Mouse (Mus musculus) CH12.LX (cell line): Measurements from ENCODE around the gene Chrm5. TPM values are rescaled to one million over a fixed set of nuclear protein-coding genes. Genes with fewer than 3 reads are reported as not detected.

Source experiments
- DNase-seq: peaks from one replicate; pipeline ENCODE4 v3.0.0-alpha.2; 2013; ENCODE audit errors: extremely low read depth
- H3K27ac ChIP-seq: 2 replicates; pipeline ENCODE4 v1.5.1; 2012; ENCODE audit warnings: low read depth, mild to moderate bottlenecking, control low read depth, moderate library complexity; ENCODE audit not compliant: insufficient read depth
- H3K27me3 ChIP-seq: replicated peaks from 2 replicates; pipeline ENCODE3; 2012; ENCODE audit warnings: inconsistent platforms
- H3K36me3 ChIP-seq, 2 experiments: replicated peaks in 1 of 2; 2 replicates each; pipeline versions ENCODE3 to v1.6.1; 2012; ENCODE audit warnings: inconsistent platforms in 1 of 2, low read length in 1 of 2, mild to moderate bottlenecking in 1 of 2, mixed read lengths in 1 of 2, moderate library complexity in 1 of 2; ENCODE audit not compliant: control insufficient read depth in 1 of 2, insufficient read depth in 1 of 2
- H3K4me1 ChIP-seq, 2 experiments: 2 replicates each; pipeline ENCODE4 v1.6.1; 2012; ENCODE audit warnings: inconsistent platforms in 1 of 2, moderate library complexity in 1 of 2; ENCODE audit not compliant: insufficient read depth in 2 of 2, control insufficient read depth in 1 of 2
- H3K4me2 ChIP-seq: 2 replicates; pipeline ENCODE4 v1.6.1; 2012; ENCODE audit warnings: low read depth, mild to moderate bottlenecking, control low read depth; ENCODE audit not compliant: poor library complexity, insufficient read depth, severe bottlenecking
- H3K4me3 ChIP-seq, 3 experiments: fragments of 150-350 bp in 1 of 3; sonication (generic) in 1 of 3; replicated peaks in 1 of 3; 2 replicates each; pipeline versions ENCODE3 to v1.5.1; 2011 to 2012; ENCODE audit warnings: low read depth in 2 of 3, low read length in 2 of 3, mild to moderate bottlenecking in 2 of 3, moderate library complexity in 2 of 3, control low read depth in 1 of 3, improper control_type of control experiment in 1 of 3, inconsistent platforms in 1 of 3, mixed read lengths in 1 of 3; ENCODE audit not compliant: poor library complexity in 1 of 3
- H3K79me2 ChIP-seq: replicated peaks from 2 replicates; pipeline ENCODE4 v1.6.1; 2012; ENCODE audit warnings: mild to moderate bottlenecking, moderate library complexity; ENCODE audit not compliant: control insufficient read depth, poor library complexity, insufficient read depth, severe bottlenecking; ENCODE audit errors: extremely low read depth
- H3K9ac ChIP-seq: 2 replicates; pipeline ENCODE4 v1.6.1; 2012; ENCODE audit warnings: low read depth, mild to moderate bottlenecking, control low read depth, moderate library complexity; ENCODE audit not compliant: insufficient read depth
- H3K9me3 ChIP-seq: replicated peaks from 2 replicates; pipeline ENCODE3; 2012; ENCODE audit warnings: low read length, inconsistent platforms, mixed read lengths
- BHLHE40 ChIP-seq: IDR thresholded peaks from 2 replicates; pipeline ENCODE4 v1.6.1; 2011; ENCODE audit warnings: mild to moderate bottlenecking, low read depth, low read length, improper control_type of control experiment
- CHD1 ChIP-seq: IDR thresholded peaks from 2 replicates; pipeline ENCODE4 v1.6.1; 2012; ENCODE audit warnings: low read depth, low read length, improper control_type of control experiment, inconsistent platforms
- CTCF ChIP-seq, 2 experiments: IDR thresholded peaks in 1 of 2; conservative IDR thresholded peaks in 1 of 2; 2 replicates each; pipeline ENCODE4 v1.5.1; 2011 to 2012; ENCODE audit warnings: low read depth in 2 of 2, low read length in 2 of 2, improper control_type of control experiment in 1 of 2, inconsistent platforms in 1 of 2, mild to moderate bottlenecking in 1 of 2, moderate library complexity in 1 of 2
- ELF1 ChIP-seq: IDR thresholded peaks from 2 replicates; pipeline ENCODE4 v1.6.1; 2014; ENCODE audit warnings: low read depth, mild to moderate bottlenecking, inconsistent platforms, low read length, improper control_type of control experiment
- EP300 ChIP-seq: IDR thresholded peaks from 2 replicates; pipeline ENCODE4 v1.6.1; 2011; ENCODE audit warnings: low read length, improper control_type of control experiment
- GABPA ChIP-seq: IDR thresholded peaks from 2 replicates; pipeline ENCODE4 v1.6.1; 2012; ENCODE audit warnings: low read depth, low read length, improper control_type of control experiment, inconsistent platforms; ENCODE audit not compliant: insufficient replicate concordance
- HCFC1 ChIP-seq: IDR thresholded peaks from 2 replicates; pipeline ENCODE4 v1.6.1; 2012; ENCODE audit warnings: low read depth, mild to moderate bottlenecking, inconsistent platforms, low read length, improper control_type of control experiment
- JUN ChIP-seq: IDR thresholded peaks from 2 replicates; pipeline ENCODE4 v1.6.1; 2011; ENCODE audit warnings: low read depth, mild to moderate bottlenecking, low read length, improper control_type of control experiment, moderate library complexity; ENCODE audit not compliant: insufficient read depth
- KAT2A ChIP-seq: IDR thresholded peaks from 2 replicates; pipeline ENCODE4 v1.6.1; 2012; ENCODE audit warnings: low read length, improper control_type of control experiment, inconsistent platforms; ENCODE audit not compliant: insufficient replicate concordance
- MAFK ChIP-seq: IDR thresholded peaks from 2 replicates; pipeline ENCODE4 v1.6.1; 2011; ENCODE audit warnings: low read length, improper control_type of control experiment; ENCODE audit not compliant: insufficient replicate concordance
- MAZ ChIP-seq: IDR thresholded peaks from 2 replicates; pipeline ENCODE4 v1.6.1; 2012; ENCODE audit warnings: low read depth, mild to moderate bottlenecking, inconsistent platforms, low read length, improper control_type of control experiment, moderate library complexity
- MEF2A ChIP-seq: IDR thresholded peaks from 2 replicates; pipeline ENCODE4 v1.6.1; 2014; ENCODE audit warnings: low read depth, mild to moderate bottlenecking, inconsistent platforms, low read length, improper control_type of control experiment, borderline replicate concordance
- MYC ChIP-seq: IDR thresholded peaks from 2 replicates; pipeline ENCODE4 v1.6.1; 2011; ENCODE audit warnings: low read depth, mild to moderate bottlenecking, improper control_type of control experiment, low read length
- NRF1 ChIP-seq: IDR thresholded peaks from 2 replicates; pipeline ENCODE4 v1.6.1; 2014; ENCODE audit warnings: low read depth, mild to moderate bottlenecking, inconsistent platforms, low read length, improper control_type of control experiment, moderate library complexity
- PAX5 ChIP-seq: IDR thresholded peaks from 2 replicates; pipeline ENCODE4 v1.6.1; 2012; ENCODE audit warnings: low read length, inconsistent platforms, mixed read lengths
- POLR2A ChIP-seq: IDR thresholded peaks from 2 replicates; pipeline ENCODE4 v1.6.1; 2011; ENCODE audit warnings: low read depth, mild to moderate bottlenecking, improper control_type of control experiment, low read length
- POLR2AphosphoS2 ChIP-seq: IDR thresholded peaks from 2 replicates; pipeline ENCODE4 v1.6.1; 2011; ENCODE audit warnings: low read depth, low read length, improper control_type of control experiment
- RCOR1 ChIP-seq: conservative IDR thresholded peaks from 2 replicates; pipeline ENCODE4 v1.6.1; 2012; ENCODE audit warnings: low read depth, mild to moderate bottlenecking, inconsistent platforms, low read length, improper control_type of control experiment
- SIN3A ChIP-seq: IDR thresholded peaks from 2 replicates; pipeline ENCODE4 v1.6.1; 2012; ENCODE audit warnings: low read length, improper control_type of control experiment, inconsistent platforms
- SMC3 ChIP-seq: IDR thresholded peaks from 2 replicates; pipeline ENCODE4 v1.6.1; 2011; ENCODE audit warnings: low read depth, low read length, improper control_type of control experiment
- TCF12 ChIP-seq: IDR thresholded peaks from 2 replicates; pipeline ENCODE4 v1.6.1; 2014; ENCODE audit warnings: low read depth, mild to moderate bottlenecking, inconsistent platforms, low read length, improper control_type of control experiment
- UBTF ChIP-seq: IDR thresholded peaks from 2 replicates; pipeline ENCODE4 v1.6.1; 2012; ENCODE audit warnings: low read depth, mild to moderate bottlenecking, inconsistent platforms, low read length, improper control_type of control experiment, moderate library complexity
- USF1 ChIP-seq: IDR thresholded peaks from 2 replicates; pipeline ENCODE4 v1.6.1; 2014; ENCODE audit warnings: low read depth, mild to moderate bottlenecking, inconsistent platforms, low read length, improper control_type of control experiment
- ZC3H11A ChIP-seq: IDR thresholded peaks from 2 replicates; pipeline ENCODE4 v1.6.1; 2012; ENCODE audit warnings: low read depth, mild to moderate bottlenecking, inconsistent platforms, low read length, improper control_type of control experiment
- ZMIZ1 ChIP-seq: IDR thresholded peaks from 2 replicates; pipeline ENCODE4 v1.6.1; 2012; ENCODE audit warnings: low read depth, mild to moderate bottlenecking, inconsistent platforms, low read length, improper control_type of control experiment
- dilution Hi-C: fragments of 300-500 bp; cut with MboI; formaldehyde crosslinking; loops from 2 replicates; pipeline ENCODE4 v1.14.3; 2020; ENCODE audit warnings: low sequenced_read_pairs; ENCODE audit not compliant: extremely low pct_unique_long_range_greater_than_20kb, extremely low pct_ligation_motif_present
- in situ Hi-C: fragments of 300-500 bp; cut with MboI; formaldehyde crosslinking; loops from 3 replicates; pipeline ENCODE4 v1.14.3; 2019; ENCODE audit warnings: low sequenced_read_pairs, low pct_ligation_motif_present, low pct_unique_long_range_greater_than_20kb, mixed read lengths
- polyA plus RNA-seq: library from polyadenylated mRNA; unstranded; fragments of >175 nt; gene quantifications from 2 replicates; pipeline ENCODE4 v1.2.1, GENCODE M21; 2012; ENCODE audit warnings: low read depth; ENCODE audit not compliant: insufficient read length
- total RNA-seq, 2 experiments: library from RNA; depleted of rRNA; stranded (reverse); fragments of 300-350 nt in 1 of 2; fragments of >200 nt in 1 of 2; gene quantifications; 2 replicates each; pipeline ENCODE4 v1.2.3; 2012 to 2014

Gene Chrm5
- total and polyA plus RNA-seq, 3 experiments: not detected

DNA sequence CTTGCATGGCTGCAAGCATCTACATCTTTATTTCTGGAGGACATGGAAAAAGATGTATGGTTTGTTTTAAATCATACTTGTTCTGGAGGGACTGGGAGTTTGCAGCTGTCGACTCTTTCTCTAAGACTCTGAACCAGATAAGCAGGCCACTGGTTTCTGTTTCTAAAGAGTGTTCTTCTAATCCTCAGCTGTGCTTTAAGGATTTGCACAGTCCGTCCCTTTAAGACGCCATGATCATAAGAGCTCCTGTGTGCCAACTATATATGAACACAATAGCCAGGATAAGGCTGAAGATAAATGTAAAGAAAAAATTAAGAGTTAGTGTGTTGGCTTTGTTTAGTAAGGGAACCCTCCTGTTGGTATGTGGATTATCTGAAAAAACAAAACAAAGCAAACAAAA, 36.2 kb upstream of the Chrm5 start:
- Histone ChIP-seq H3K36me3 (peaks cover 0 to 27% of the 10 kb centered on the region in 2 experiments), H3K27ac (no peak overlapping the region), H3K4me1 (no peaks in the 10 kb centered on the region), H3K79me2 (no peaks in the 10 kb centered on the region), H3K9ac (no peak overlapping the region), H3K9me3 (no peaks in the 10 kb centered on the region), H3K4me3 (no peak overlapping the region), H3K4me2 (no peak overlapping the region), H3K27me3 (no peaks in the 10 kb centered on the region)
- in situ Hi-C loops (loop anchor here (25.0 kb wide), 1 partner anchor 246 kb away; no protein-coding TSS in a partner anchor), dilution Hi-C loops (no loop called here)
- DNase-seq: no peak
- TF ChIP-seq SIN3A (no peak), RCOR1 (no peak), ELF1 (no peak), EP300 (no peak), MAFK (no peak), GABPA (no peak), UBTF (no peak), POLR2AphosphoS2 (no peak), NRF1 (no peak), HCFC1 (no peak), MAZ (no peak)

- DNase-seq: no peak
These were observed 32.5 kb upstream of the Chrm5 start for GRCm38 (mm10) chr2:112513036-112513435.

DNA sequence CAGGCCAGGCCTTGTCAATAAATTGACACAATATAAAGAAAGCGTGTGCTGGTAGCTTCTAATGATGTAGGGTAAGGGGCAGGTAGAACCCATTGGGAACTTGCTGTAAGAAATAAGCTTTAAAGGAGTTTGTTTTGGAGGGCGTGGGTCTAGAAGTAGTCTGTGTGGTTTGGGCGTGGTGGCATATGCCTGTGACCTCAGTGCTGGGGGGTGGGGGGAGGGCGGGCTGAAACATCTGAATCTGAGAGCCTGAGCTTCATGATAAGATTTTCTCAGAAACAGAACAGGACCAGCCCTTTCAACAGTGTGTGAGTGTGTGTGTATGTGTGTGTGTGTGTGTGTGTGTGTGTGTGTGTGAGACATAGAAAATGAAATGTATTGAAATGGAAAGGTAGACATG, 29.6 kb upstream of the Chrm5 start:
- in situ Hi-C loops (loop anchor here (25.0 kb wide), 1 partner anchor 252 kb away; no protein-coding TSS in a partner anchor), dilution Hi-C loops (no loop called here)
- H3K36me3 ChIP-seq: peaks cover 0 to 7% of the 10 kb centered on the region in 2 experiments
- H3K9ac ChIP-seq: no peak overlapping the region
- no peak for DNase-seq
- H3K4me2 ChIP-seq: no peak overlapping the region
- H3K27ac ChIP-seq: no peak overlapping the region
- no peak overlapping the region for H3K4me3 ChIP-seq
- H3K4me1 ChIP-seq: no peaks in the 10 kb centered on the region
- no peaks in the 10 kb centered on the region for H3K27me3 ChIP-seq
- TF ChIP-seq POLR2A (no peak), TCF12 (no peak), EP300 (no peak), NRF1 (no peak), BHLHE40 (no peak), CHD1 (no peak), USF1 (no peak), MAZ (no peak), JUN (no peak), PAX5 (no peak), MEF2A (no peak), SMC3 (no peak), KAT2A (no peak), SIN3A (no peak), ZMIZ1 (no peak), ZC3H11A (no peak)
- no peaks in the 10 kb centered on the region for H3K9me3 ChIP-seq
- H3K79me2 ChIP-seq: no peaks in the 10 kb centered on the region

More at GRCm38 (mm10) chr2:112513036-112513435, 32.5 kb upstream of the Chrm5 start:
- Histone ChIP-seq H3K4me1 (no peaks in the 10 kb centered on the region), H3K9ac (no peak overlapping the region), H3K4me2 (no peak overlapping the region), H3K9me3 (no peaks in the 10 kb centered on the region), H3K36me3 (peaks cover 0 to 17% of the 10 kb centered on the region in 2 experiments), H3K27me3 (no peaks in the 10 kb centered on the region), H3K4me3 (no peak overlapping the region), H3K27ac (no peak overlapping the region), H3K79me2 (no peaks in the 10 kb centered on the region)
- dilution Hi-C loops (no loop called here), in situ Hi-C loops (loop anchor here (25.0 kb wide), 1 partner anchor 249 kb away; no protein-coding TSS in a partner anchor)
- TF ChIP-seq CTCF (conservative IDR thresholded peaks at IDR 0.05 in 1 of 2, IDR thresholded peaks at IDR 0.05 in 1 of 2; ENCODE audit: low read depth in 2 of 2, low read length in 2 of 2) (peak in 1 of 2 experiments; percentile 36; a peak in 2 of 4 replicates), MYC (no peak)
